Mouse (Mus musculus): Measurements from ENCODE around the gene Zfp839. TPM values are rescaled to one million over a fixed set of nuclear protein-coding genes. Genes with fewer than 3 reads are reported as not detected.

Zfp839 gene
- total RNA-seq (2021) = 10 to 100 TPM; 12.6 to 13.4 TPM
- long read RNA-seq, experiment 1, partial matches to known transcripts = 0 of 10 reads
- long read RNA-seq, experiment 1, other reads (novel, unspliced or antisense) = 8 of 10 reads
- long read RNA-seq, experiment 2, transcript Zfp839-201 (8 exons, 3,723 nt) = major isoform, 11 of 41 reads
- long read RNA-seq, experiment 2, partial matches to known transcripts = 8 of 41 reads
- long read RNA-seq, experiment 2, other reads (novel, unspliced or antisense) = 19 of 41 reads

DNA sequence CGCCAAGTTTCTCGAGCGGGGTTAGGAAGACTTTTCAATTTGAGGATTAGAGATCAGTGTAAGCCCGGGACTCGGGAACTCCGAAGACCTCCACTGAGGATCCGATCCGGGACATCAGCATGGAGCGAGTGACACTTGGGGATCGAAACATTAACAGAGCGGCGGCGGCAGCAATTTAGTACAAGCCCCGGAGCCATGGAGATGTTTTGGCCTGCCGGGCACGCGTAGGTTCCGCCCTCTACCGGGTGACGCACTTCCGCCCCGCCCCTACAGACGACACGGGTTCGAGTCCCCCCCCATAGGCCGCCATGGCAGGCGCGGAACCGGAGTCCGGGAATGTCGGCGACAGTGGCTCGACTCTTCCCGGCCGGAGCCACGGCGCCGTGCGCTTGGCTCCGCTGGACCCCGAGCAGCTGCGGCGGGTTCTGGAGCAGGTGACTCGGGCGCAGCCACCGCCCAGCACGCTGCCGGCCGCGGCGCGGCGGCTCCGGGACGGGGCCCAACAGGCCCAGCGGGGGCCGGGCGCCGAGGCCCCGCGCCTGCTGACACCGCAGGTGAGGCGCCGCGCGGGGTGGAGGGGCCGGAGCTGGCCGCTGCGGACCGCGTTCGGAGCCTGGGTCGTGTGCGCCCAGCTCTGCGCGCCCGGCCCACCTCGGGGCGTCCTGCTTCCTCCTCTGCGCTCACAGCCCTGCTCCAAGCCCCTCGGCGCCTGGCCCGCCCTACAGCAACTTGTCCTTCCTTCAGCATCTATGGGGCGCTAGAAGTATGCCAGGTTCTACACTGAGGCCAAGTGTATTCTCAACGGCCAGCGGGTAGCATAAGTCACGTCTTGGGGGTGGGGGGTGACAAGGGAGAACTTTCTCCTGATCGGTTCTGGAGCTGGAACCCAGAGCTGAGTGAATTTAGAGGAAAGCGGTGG lies at the start of gene Zfp839:
Gene Zfp839, plus strand, starts transcription at position 244 of the 919 bp plus-strand sequence.
- peak; percentile 91 to 92 for DNase-seq (ENCODE audit: low spot score in 2 of 2)

DNA sequence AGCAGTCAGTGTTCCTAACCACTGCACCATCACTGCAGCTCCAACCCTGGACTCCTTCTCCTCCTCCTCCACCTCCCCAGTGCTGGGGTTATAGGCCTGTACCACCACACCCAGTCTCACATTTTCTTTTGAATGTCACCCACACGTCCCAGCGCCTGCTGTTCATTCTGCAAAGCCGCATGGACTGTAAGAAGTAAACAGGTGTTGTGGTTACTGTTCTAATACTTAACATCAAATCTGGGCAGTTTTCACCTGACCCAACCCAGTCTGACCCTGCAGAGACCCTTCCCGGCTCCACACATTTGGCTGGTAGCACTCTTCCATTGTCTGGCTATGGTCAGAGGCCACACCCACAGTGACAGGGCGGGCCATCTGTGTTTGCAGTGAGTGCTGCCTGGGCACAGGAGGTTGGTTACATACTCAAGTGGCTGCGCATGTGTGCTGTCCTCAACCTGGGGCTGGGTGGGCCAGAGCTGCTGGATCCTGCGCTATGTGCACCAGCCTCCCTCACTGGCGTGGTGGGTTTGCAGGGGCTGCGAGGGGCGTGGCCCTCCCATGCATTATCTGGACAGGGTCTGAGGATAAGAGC lies 48.1 kb upstream of the Zfp839 start:
- no peak for DNase-seq (ENCODE audit: low spot score in 2 of 2)

DNA sequence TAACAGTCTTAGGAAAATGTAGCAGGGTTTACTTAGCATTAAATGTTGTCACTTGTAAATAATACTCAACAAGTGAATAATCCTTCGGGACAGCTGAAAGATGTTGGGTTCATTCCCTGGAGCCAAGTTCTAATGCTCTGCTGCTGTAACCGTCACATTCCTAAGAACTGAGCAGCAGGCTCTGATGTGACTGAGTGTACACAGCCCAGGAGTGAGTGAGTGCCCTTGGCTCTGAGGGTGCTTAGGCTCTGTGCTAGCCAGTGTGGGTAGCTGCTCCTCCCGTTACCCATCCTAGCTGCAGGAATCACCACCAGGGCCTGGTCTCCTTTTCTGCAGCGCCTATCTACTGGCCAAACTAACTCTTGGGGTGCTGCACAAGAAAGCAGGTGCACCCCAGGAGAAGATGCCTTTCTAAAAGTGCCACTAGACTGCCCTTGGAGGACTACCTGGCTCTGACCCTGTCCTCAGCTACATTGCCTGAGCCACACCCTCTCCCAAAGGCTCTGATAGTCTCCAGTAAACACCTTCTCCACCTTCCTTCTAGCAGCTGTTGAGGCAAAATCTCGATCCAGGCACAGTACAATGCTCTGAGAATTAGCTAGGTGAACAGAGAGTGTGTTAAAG lies 47.3 kb upstream of the Zfp839 start:
- no peak for DNase-seq (ENCODE audit: low spot score in 2 of 2)

DNA sequence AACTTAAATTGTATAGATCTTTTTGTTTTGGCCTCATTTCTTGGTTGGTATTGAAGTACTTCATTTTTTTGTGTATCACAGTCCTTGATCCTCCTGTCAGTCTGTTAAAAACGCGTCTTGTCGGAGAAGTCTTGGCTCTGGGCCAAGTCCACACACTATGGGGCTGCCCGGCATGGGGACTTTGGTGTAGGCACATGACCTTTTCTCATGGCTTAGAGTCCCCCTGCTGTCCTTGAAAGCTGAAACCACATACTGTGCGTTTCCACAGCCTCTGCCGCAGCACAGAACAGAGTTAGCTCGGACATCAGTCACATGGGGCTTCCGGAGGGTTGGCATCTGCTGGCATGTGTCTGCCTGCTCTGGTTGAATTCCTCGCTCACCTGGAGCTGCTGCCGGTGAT lies 45.8 kb upstream of the Zfp839 start:
- peak in 1 of 2 experiments; percentile 31 for DNase-seq (ENCODE audit: low spot score in 2 of 2)

DNA sequence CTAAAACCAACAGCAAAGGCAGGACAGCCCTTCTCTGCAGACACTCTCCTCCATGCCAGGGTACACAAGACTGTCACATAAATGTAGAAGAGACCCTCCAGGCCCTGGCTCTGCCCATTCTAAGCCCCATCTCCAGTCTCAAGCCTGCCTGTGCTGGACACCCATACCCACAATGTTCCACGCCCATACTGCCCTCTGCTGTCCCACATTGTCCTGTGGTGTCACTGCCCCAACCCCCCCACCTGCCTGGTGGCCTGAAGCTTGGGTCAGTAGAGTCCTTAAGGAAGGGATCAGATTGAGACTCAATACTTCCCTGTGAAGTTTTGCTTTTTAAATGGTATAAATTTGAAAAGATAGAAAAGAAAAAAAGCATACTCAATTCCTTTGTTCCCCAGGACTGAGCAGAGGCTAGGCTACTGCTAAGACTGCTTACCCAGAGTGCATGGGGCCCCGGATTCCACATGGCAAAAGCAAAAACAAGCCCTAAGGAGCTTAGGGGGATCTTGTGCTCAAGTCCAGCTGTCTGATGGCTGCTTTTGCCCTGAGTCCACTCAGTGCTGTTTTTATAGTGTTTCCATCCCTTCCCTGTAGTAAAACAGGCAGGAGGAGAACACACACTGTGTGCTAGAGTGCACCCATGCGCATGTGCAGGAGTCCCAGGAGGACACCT lies 43.6 kb upstream of the Zfp839 start:
- DNase-seq (ENCODE audit: low spot score in 2 of 2) = peak; percentile 41 to 43

DNA sequence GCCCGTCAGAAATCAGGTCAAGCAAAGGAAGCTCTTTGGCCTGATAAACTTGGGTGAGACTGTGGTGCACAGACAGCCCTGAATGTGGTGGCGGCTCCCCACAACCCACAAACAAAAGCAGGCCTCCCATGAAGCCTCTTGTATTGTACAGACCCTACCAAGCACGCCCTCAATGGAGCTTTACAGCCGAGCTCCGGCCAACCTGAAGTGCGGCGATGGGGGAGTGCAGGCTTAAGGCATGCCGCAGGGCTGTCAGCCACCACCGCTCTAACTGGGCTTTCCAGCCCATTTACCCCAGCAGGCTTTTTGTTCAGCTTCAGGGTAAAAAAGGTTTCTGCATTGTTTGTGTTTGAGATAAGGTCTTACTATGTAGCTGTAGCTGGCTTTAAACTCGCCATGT lies 41.6 kb upstream of the Zfp839 start:
- no peak for DNase-seq (ENCODE audit: low spot score in 2 of 2)

DNA sequence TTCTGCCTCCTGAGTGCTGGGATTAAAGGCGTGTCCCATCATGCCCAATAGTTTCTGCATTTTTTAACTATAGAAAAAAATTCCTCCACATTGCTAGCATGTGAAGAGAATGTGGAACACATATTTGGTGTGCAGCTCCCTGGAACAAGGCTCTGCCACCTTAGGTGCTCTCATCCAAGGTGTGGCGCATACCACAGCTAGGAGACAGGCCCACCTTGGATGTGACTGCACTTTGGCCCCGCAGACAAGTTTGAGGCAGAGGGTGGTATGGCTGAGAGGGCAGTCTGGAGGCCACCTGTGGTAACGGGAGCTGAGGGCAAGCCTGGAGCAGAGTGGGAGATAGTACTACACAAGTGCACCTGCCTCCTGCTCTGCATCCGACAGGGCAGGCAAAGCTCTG lies 41.2 kb upstream of the Zfp839 start:
- no peak for DNase-seq (ENCODE audit: low spot score in 2 of 2)

DNA sequence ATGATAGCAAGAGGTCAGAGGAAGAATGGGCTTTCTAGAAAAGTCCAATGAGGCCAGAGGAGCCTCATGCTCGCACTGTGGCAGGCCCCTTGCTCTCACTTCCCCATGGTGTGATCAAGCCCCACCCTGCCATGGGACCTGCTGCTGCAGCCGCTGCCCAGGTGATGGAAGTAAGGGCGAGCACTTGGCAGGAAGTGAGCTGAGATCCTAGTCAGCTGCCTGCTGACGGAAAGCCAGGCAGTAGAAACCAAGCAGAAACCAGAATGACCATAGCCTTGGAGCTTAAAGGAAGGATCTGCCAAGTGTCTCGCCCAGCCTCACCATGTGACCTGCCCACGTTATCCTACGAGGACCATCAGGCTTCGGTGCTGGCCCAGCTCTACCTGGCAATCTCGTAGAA lies 36.9 kb upstream of the Zfp839 start:
- no peak for DNase-seq (ENCODE audit: low spot score in 2 of 2)

DNA sequence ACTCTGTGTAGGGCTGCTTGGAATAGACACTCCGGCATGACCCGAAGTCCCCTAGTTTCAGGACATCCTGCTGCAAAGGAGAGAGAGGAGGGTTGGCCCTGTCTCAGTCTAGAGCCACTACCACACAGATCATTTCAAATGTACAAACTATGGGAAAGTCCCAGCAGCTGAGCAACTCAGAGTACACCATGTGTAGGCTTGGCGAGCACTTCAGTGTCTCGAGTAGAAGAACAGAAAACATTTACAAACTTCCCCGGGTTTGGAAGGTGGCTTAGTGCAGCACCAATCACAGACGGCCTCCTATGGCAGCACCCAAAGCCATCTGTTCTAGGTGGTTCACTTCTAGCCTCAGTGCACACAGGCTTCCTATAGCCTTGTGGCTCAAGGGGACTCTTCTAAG lies 36.4 kb upstream of the Zfp839 start:
- DNase-seq (ENCODE audit: low spot score in 2 of 2) = no peak

DNA sequence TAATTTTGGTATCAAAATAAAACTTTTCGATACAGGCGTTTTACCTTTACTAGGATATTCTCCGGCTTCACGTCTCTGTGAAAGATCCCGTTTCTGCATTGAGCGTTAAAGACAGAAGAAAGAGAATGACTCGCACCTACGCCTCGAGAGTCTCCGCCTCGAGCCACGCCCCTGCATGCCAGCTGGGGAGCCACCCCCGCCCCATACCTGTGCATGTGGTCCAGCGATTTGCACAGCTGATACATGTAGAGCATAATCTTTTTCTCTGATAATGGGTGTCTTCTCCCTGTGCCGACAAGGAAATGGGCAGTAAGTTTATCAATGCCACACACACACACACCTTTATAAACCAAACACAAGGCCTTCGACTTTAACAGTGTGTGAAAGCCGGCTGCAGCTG lies 35.1 kb upstream of the Zfp839 start:
- DNase-seq (ENCODE audit: low spot score in 2 of 2) = no peak

DNA sequence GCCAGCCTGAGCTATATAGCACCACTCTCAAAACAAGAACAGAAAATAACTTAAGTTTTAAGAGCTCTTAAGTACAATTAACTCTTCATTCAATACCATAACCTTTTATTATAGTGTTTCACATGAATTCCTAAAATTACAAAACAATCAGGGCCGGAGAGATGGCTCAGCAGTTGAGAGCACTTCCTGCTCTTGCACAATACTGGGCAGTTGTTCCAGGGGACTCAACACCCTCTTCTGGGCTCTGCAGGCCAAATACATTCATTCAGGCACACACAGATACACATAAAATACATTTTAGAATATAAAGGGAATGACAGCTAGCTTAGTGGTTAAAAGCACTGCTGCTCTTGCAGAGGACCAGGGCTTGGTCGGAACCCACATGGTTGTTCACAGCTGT lies 33.2 kb upstream of the Zfp839 start:
- no peak for DNase-seq (ENCODE audit: low spot score in 2 of 2)

DNA sequence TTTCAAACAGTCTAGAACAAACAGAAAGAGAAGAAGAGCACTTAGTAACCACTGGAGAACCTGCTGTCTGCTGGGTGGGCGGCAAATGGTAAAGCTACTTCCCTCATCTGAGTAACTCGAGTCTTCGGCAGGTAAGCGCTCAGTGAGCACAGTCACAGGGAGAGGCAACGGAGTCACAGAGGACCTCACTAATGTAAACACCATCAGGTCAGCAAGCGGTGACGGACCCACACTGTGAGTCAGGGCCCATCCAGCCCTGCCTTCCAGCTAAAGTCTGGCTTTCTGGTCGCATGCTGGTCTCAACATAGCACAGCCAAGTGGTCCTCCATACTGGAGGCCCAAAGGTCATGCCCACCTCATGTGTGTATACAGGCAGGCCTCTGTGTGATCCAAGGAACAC lies 30.7 kb upstream of the Zfp839 start:
- no peak for DNase-seq (ENCODE audit: low spot score in 2 of 2)

DNA sequence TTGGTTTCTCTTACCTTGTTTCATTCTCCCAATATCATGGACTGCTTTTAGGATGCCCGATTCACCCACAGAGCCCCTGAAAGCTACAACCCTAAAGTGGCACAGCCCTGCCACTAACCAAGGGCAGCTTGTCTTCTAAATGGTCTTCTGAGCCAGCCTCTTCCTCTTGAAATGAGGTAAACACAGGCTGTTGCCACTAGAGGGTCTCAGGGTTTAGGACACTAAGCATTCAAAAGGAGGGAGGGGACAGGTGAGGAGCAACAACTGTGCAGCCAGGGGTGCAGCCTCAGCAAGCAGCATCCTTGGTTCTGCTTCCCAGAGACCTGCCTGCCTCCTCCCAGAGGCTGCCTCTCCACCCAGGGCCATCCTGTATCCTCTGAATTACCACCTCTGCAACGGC lies 28.3 kb upstream of the Zfp839 start:
- DNase-seq (ENCODE audit: low spot score in 2 of 2) = no peak

DNA sequence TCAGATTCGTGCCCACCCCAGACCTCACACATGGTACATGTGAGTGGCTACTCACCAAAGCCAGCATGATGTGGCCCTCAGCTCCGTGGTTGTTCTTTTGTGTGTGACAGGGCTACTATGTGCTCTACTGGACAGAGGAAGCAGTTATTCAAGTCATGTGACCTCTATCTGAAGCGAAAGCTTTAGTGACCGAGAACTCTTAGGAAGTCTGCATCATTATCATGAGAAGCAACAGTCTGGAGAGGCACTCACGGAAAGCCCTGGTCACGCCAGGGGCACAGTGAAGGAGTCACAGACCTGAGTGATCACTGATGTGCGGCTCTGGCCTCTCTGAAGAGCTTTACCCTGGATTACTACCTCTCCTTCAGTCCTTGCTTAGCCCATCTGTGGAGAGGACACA lies 27.7 kb upstream of the Zfp839 start:
- no peak for DNase-seq (ENCODE audit: low spot score in 2 of 2)

DNA sequence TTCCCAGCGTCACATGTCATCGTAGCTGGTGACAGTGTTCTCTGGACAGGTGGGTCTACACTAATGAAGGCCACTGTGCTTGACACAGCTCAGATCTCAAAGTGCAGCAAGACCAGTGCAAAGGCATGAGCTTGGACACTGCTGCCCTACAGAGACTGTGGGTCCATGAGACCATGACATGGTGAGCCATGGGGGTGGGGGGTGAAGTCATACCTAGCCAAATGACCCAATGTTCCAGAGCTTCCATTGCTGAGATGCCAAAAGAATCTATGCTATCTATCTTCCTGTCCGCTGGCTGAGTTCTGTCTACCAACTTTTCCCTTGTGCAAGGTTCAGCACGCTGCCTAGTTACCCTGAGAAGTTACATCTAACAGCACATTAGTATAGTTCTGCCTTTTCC lies 21.1 kb upstream of the Zfp839 start:
- DNase-seq (ENCODE audit: low spot score in 2 of 2) = no peak

DNA sequence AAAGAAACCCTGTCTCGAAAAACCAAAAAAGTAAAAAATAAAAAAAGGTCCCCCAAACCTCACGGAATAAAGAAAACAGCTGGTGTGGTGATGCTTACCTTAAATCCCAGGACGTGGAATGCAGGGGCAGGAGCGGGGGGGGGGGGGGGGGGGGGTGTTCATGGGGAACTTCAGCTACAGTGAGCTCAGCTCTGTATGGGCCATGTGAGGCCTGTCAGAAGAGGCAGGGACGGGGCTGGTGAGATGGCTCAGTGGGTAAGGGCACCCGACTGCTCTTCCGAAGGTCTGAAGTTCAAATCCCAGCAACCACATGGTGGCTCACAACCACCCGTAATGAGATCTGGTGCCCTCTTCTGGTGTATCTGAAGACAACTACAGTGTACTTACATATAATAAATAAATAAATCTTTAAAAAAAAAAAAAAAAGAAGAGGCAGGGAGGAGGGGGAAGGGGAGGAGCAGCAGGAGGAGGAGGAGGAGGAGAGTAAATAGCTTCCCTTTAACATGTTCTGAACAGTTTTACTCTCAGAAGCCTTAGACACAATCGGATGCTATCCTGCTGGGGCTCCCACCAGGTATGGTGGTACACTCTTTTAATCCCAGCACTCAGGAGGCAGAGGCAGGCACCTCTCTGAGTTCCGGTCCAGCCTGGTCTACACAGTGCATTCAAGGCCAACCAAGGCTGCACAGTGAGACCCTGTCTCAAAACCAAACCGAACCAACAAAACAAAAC lies 19.6 kb upstream of the Zfp839 start:
- no peak for DNase-seq (ENCODE audit: low spot score in 2 of 2)

DNA sequence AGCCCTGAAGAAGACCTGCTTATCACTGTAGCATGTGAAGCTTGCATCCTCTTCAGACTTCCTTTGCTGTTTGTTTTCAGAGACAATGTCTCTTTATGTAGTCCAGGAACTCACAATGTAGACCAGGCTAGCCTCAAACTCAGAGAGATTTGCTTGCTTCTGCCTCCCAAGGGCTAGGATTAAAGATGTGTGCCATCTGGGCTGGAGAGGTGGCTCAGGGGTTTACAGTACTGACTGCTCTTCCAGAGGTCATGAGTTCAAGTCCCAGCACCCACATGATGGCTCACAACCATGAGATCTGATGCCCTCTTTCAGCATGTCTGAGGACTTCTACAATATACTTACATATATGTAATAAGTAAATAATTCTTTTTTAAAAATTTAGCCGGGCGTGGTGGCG lies 14.9 kb upstream of the Zfp839 start:
- DNase-seq (ENCODE audit: low spot score in 2 of 2) = no peak

DNA sequence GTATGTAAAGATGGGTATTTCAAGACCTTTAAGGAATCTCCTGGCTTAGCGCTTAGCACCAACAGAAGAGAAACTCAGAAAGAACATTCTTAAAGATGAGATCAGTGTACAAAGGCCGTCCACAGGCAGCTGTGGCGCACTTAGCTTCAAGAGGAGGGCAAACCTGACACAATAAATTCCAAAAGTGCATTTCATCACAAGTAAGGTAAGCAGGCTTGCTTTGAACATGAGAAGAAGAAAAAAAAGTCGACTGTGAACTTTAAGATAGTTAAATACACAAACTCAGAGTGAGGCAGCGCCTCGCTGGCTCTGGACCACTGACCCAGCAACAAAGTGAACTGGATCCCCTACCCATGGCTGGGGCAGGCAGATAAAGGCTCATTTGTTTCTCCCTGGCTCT lies 13.3 kb upstream of the Zfp839 start:
- no peak for DNase-seq (ENCODE audit: low spot score in 2 of 2)

DNA sequence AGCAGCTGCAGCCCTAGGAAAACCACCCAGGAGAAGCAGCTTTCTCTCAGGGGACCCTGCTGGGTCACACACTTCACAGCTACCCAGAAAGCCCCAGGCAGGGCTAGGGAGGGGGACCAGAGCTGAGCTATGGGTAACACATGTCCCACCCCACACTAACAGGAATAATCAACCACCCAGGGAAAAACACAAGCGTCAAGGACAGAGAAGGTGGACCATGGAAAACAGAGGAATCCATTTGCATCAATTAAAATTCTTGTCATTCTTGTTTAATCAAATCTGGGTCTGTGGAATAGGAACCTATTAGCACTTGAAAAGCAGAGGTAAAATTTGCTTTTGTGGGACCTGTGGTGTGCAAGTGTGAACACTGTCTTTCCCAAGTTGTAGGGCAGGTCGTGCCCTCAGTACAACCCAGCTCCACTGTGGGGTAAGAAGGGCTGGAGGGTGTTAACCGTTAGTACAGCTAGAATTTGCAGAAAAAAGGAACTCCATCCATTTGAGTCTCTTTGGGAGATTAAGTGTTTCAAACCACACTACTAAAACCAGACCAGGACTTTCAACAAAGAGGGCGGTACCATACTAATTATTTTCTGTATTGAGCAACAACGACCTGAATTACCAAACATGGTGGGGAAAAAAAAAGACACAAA lies 12.7 kb upstream of the Zfp839 start:
- DNase-seq (ENCODE audit: low spot score in 2 of 2) = no peak

DNA sequence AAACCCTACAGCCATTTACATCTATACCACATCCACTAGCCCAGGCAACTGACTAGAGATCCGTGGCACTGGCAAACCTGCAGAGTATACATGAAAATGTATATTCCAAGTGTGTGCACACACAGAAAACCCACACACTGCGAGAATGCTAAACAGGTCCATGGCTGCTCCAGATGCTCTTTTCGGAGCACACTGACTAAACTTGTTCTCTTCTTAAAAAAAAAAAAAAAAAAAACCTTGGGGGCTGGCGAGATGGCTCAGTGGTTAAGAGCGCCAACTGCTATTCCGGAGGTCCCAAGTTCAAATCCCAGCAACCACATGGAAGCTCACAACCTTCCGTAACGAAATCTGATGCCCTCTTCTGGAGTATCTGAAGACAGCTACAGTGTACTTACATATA lies 12.2 kb upstream of the Zfp839 start:
- DNase-seq (ENCODE audit: low spot score in 2 of 2) = no peak

Data from adrenal gland, adult 18-20 months (tissue).